Mouse (Mus musculus) mouse trophoblast stem cell (cell line): ENCODE measurements around the gene Gtpbp10.

Experiments
- in situ Hi-C, 2 experiments: fragments of 300-500 bp; cut with MseI, MboI; formaldehyde crosslinking; loops; 2 replicates in 1 of 2; 3 replicates in 1 of 2; pipeline ENCODE4 v1.15.1; 2025

Gene Gtpbp10

DNA sequence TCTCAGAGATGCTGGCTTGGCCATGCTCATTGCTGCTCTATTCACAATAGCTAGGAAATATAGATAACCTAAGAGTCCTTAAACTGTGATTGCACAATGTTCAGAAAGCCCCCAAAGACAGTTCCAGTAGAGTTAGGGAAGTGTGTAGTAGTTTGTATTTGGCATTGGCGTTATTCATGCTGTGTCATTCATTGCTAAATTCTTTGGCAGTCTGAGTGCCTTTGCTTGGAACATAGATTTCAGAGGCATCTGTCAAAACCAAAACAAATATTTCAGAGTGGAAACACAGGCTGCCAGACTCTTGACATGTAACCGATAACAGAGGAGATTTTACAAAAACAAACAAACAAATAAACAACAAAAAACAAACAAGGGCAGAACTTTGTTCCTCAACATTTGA is 57.8 kb downstream of the Gtpbp10 start:
- in situ Hi-C loops, result loop anchor here in 1 of 2 experiments (10.0 kb wide), 1 partner anchor 123 kb away; no protein-coding TSS in a partner anchor

DNA sequence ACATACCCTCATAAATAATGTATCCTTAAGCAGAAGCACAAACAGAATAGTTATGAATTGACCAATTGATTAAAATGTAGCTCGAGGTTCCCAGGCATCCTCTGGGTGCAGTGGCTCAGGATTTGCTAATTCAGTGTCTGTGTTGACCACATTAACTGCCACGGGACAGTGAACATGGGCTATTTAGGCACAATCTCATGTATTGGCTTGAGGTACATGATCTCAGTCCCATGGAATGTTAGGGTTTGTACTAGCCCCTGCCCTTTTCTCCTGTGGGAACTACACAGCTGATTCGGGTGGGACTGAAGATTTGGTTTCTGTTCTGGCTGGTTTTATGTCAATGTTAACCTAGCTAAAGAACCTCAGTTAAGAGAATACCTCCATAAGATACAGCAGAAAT is 62.9 kb downstream of the Gtpbp10 start:
- in situ Hi-C loops, result loop anchor here (5.0 to 10.0 kb wide), 2 partner anchors 148 to 256 kb away; no protein-coding TSS in a partner anchor

DNA sequence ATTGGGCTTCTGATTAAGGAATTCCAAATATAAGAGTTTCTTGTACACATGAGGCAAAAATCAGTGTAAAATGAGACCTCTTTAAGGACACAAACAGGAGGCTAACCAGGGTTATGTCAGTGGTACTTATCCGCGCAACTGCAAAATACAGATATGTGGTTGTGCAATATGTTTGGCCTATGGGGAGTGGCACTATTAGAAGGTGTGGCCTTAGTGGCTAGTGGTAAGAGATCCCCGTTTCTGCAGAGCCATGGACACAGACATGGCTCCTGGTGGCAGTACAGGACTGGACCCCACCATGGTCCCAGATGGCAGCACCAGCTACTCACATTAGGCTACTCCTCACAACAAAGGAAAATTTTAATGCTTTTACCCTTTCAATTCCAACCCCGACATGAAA is 64.3 kb downstream of the Gtpbp10 start:
- in situ Hi-C loops, result loop anchor here (5.0 to 10.0 kb wide), 2 partner anchors 150 to 257 kb away; no protein-coding TSS in a partner anchor

DNA sequence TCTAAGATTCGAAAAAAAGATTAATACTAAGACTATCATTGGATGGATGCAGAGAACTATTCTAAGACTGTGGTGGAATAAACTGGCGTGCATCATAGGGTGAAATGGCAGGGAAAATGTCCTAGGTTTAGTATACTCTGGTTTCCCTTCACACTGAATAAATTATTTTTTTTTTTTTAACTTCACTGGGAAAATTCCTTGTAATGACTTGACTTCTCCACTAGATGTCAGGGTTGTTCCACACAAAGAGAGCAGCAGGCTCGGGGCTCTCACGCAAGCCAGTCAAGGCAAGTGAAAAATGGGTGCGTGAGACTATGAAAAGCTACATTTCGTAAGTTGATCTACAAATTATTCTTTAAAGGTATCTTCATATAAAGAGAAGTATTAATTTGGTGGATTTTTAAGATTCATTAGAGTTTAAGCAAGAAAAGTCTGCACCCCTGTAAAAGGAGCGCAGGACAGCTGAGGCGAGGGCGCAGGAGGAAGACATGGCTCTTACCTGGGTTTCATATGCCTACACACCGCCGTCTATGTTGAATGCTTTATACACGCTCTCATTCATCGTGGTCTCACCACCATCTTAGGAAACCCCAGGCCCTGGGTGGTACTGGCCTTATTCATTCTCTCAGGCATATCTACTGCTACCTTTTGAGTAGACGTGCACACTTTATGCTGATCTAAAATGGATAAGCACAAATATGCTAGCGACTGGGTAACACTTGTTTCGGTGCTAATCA is 64.9 kb downstream of the Gtpbp10 start:
- in situ Hi-C loops, result loop anchor here (5.0 to 10.0 kb wide), 2 partner anchors 150 to 258 kb away; no protein-coding TSS in a partner anchor

DNA sequence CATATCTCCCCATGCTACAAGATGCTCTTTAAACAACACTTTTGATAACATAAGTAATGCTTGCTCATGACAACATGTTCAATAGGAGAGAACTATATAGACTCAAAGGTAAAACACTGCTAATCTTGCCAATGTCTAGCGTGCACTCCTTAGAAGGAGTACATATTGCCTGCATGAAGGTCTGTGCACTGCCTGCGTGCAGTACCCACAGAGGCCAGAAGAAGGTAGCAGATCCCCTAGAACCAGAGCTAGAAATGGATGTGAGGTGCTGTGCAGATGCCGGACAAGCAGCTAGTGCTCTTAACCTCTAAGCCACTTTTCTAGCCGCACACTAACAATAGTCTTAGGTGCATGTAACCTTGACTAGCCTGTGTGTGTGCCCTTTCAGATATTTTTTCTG is 67.2 kb downstream of the Gtpbp10 start:
- in situ Hi-C loops, result loop anchor here (5.0 to 10.0 kb wide), 2 partner anchors 153 to 260 kb away; no protein-coding TSS in a partner anchor
